Mouse (Mus musculus): ENCODE results near the gene Grk1. TPM values are rescaled to one million over a fixed set of nuclear protein-coding genes. Genes with fewer than 3 reads are reported as not detected.

Gene Grk1
- polyA plus RNA-seq, 1 experiment from 2014 or later, result not detected

- no peak overlapping the region for H3K27ac ChIP-seq (ENCODE audit: low read length)
- no peaks in the 10 kb centered on the region for H3K27me3 ChIP-seq (ENCODE audit: control insufficient read depth, insufficient read depth, low read depth, low read length)
- WGBS (ENCODE audit: insufficient replicate concordance), result 58% methylated on average over 13 of the region's 13 CpGs
- no peaks in the 10 kb centered on the region for H3K4me1 ChIP-seq (ENCODE audit: control insufficient read depth, low read depth, low read length)
- no peak overlapping the region for H3K4me2 ChIP-seq (ENCODE audit: low read depth, low read length)
- no peaks in the 10 kb centered on the region for H3K36me3 ChIP-seq (ENCODE audit: control insufficient read depth, insufficient read depth)
- no peaks in the 10 kb centered on the region for H3K9me3 ChIP-seq (replicated peaks; ENCODE audit: control insufficient read depth, low read length)
- H3K9ac ChIP-seq (ENCODE audit: low read depth, low read length), result no peak overlapping the region
- no peak for ATAC-seq (ENCODE audit: low read depth)
- H3K4me3 ChIP-seq (ENCODE audit: low read depth, low read length), result no peak overlapping the region
These were observed 18.5 kb upstream of the Grk1 start for GRCm38 (mm10) chr8:13386366-13386765.

GRCm38 (mm10) chr8:13387728-13388127, 17.2 kb upstream of the Grk1 start:
- H3K36me3 ChIP-seq (ENCODE audit: control insufficient read depth, insufficient read depth), result no peaks in the 10 kb centered on the region
- no peaks in the 10 kb centered on the region for H3K9me3 ChIP-seq (replicated peaks; ENCODE audit: control insufficient read depth, low read length)
- H3K4me1 ChIP-seq (ENCODE audit: control insufficient read depth, low read depth, low read length), result no peaks in the 10 kb centered on the region
- no peaks in the 10 kb centered on the region for H3K27me3 ChIP-seq (ENCODE audit: control insufficient read depth, insufficient read depth, low read depth, low read length)
- no peak overlapping the region for H3K4me2 ChIP-seq (ENCODE audit: low read depth, low read length)
- no peak overlapping the region for H3K27ac ChIP-seq (ENCODE audit: low read length)
- 44% methylated on average over 8 of the region's 8 CpGs for WGBS (ENCODE audit: insufficient replicate concordance)
- no peak overlapping the region for H3K9ac ChIP-seq (ENCODE audit: low read depth, low read length)
- H3K4me3 ChIP-seq (ENCODE audit: low read depth, low read length), result no peak overlapping the region
- ATAC-seq (ENCODE audit: low read depth), result no peak

- ATAC-seq (ENCODE audit: low read depth), result no peak
- 59% methylated on average over 2 of the region's 2 CpGs for WGBS (ENCODE audit: insufficient replicate concordance)
- Histone ChIP-seq H3K36me3 (ENCODE audit: control insufficient read depth, insufficient read depth) (no peaks in the 10 kb centered on the region), H3K4me2 (ENCODE audit: low read depth, low read length) (no peak overlapping the region), H3K4me3 (ENCODE audit: low read depth, low read length) (no peak overlapping the region), H3K27me3 (ENCODE audit: control insufficient read depth, insufficient read depth, low read depth, low read length) (no peaks in the 10 kb centered on the region), H3K27ac (ENCODE audit: low read length) (no peak overlapping the region), H3K4me1 (ENCODE audit: control insufficient read depth, low read depth, low read length) (no peaks in the 10 kb centered on the region), H3K9me3 (replicated peaks; ENCODE audit: control insufficient read depth, low read length) (no peaks in the 10 kb centered on the region), H3K9ac (ENCODE audit: low read depth, low read length) (no peak overlapping the region)
These were observed 16.1 kb upstream of the Grk1 start for GRCm38 (mm10) chr8:13388744-13389143.

GRCm38 (mm10) chr8:13393869-13394268, 11.0 kb upstream of the Grk1 start:
- Histone ChIP-seq H3K9ac (ENCODE audit: low read depth, low read length) (no peak overlapping the region), H3K4me1 (ENCODE audit: control insufficient read depth, low read depth, low read length) (no peaks in the 10 kb centered on the region), H3K27ac (ENCODE audit: low read length) (no peak overlapping the region), H3K36me3 (ENCODE audit: control insufficient read depth, insufficient read depth) (no peaks in the 10 kb centered on the region), H3K9me3 (replicated peaks; ENCODE audit: control insufficient read depth, low read length) (no peaks in the 10 kb centered on the region), H3K4me2 (ENCODE audit: low read depth, low read length) (no peak overlapping the region), H3K27me3 (ENCODE audit: control insufficient read depth, insufficient read depth, low read depth, low read length) (no peaks in the 10 kb centered on the region), H3K4me3 (ENCODE audit: low read depth, low read length) (no peak overlapping the region)
- no peak for ATAC-seq (ENCODE audit: low read depth)
- 69% methylated on average over 7 of the region's 7 CpGs for WGBS (ENCODE audit: insufficient replicate concordance)

DNA sequence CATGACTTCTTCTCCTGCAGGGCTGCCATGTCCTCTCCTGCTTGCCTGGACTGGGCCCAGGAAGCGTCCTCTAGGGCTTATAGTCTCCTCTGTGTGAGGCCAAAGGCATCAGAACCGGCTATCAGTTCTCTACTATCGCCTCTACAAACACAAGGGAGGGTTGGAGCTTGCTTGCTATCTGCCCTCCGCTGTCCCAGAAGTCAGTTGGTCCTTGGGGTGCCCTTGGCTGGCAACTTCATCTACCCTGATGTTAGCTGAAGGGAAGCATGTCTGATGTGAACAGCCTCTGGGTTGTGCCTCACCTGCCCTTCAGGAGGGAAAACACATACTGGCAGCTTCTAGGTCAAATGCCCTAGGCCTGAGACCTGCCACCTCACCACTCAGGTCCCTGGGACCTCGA, 8.2 kb upstream of the Grk1 start, which contains the start of gene Atp4b:
TSS of gene Atp4b (minus strand) at position 101 of the 400 bp plus-strand sequence.
- H3K27me3 ChIP-seq (ENCODE audit: control insufficient read depth, insufficient read depth, low read depth, low read length), result no peaks in the 10 kb centered on the region
- H3K9ac ChIP-seq (ENCODE audit: low read depth, low read length), result no peak within 1 kb of the TSS
- no peaks in the 10 kb centered on the region for H3K36me3 ChIP-seq (ENCODE audit: control insufficient read depth, insufficient read depth)

DNA sequence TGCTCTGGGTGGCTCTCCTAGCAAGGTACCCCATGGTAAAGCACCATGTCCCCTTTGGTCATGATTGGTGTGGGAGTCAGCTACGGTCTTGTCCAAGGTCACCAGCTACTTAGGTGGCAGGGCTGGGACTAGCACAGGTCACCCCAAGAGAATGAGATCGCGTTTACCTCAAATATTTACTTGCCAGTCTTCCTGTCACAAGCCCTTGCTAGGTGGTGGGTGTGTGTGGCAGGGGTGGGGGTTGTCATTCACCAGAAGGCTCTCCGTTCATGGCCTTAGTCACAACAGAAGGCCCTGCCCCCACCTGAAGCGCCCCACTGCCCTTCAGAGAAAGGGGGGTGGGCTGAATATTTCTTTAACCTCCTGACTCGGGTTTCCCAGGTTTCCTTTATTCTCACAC, 1.4 kb upstream of the Grk1 start:
- Histone ChIP-seq H3K4me1 (ENCODE audit: control insufficient read depth, low read depth, low read length) (no peaks in the 10 kb centered on the region), H3K4me2 (ENCODE audit: low read depth, low read length) (no peak overlapping the region), H3K36me3 (ENCODE audit: control insufficient read depth, insufficient read depth) (no peaks in the 10 kb centered on the region), H3K27ac (ENCODE audit: low read length) (no peak overlapping the region), H3K9ac (ENCODE audit: low read depth, low read length) (no peak overlapping the region), H3K27me3 (ENCODE audit: control insufficient read depth, insufficient read depth, low read depth, low read length) (no peaks in the 10 kb centered on the region), H3K9me3 (replicated peaks; ENCODE audit: control insufficient read depth, low read length) (no peaks in the 10 kb centered on the region), H3K4me3 (ENCODE audit: low read depth, low read length) (no peak overlapping the region)
- ATAC-seq (ENCODE audit: low read depth), result no peak
- WGBS (ENCODE audit: insufficient replicate concordance), result 49% methylated on average over 6 of the region's 6 CpGs

More for the DNA sequence above, 8.2 kb upstream of the Grk1 start, which contains the start of gene Atp4b:
- H3K9me3 ChIP-seq (replicated peaks; ENCODE audit: control insufficient read depth, low read length), result no peaks in the 10 kb centered on the region
- ATAC-seq (ENCODE audit: low read depth), result no peak
- no peak within 1 kb of the TSS for H3K4me3 ChIP-seq (ENCODE audit: low read depth, low read length)
- WGBS (ENCODE audit: insufficient replicate concordance), result 54% methylated on average over 5 of the region's 5 CpGs
- no peak within 1 kb of the TSS for H3K27ac ChIP-seq (ENCODE audit: low read length)
- H3K4me1 ChIP-seq (ENCODE audit: control insufficient read depth, low read depth, low read length), result no peaks in the 10 kb centered on the region
- H3K4me2 ChIP-seq (ENCODE audit: low read depth, low read length), result no peak within 1 kb of the TSS

DNA sequence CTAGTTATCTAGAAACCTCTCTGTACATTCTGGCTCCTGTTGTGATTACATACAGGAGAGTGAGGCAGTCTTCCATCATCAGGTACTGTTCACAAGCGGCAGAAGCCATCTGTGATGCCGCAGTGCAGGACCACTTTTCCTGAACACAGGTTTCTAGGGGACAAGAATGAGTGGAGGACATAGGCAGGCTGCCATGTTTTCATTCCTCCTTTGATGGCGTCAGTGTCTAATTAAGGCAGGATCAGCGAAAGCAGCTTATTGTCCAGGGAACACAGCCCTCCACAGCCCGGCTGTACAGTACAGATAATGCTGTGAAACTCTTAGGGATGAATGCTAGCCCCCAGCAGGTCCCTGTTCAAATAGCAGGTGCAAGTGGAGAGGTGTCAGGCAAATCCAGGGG, 1.1 kb downstream of the Grk1 start:
- H3K27me3 ChIP-seq (ENCODE audit: control insufficient read depth, insufficient read depth, low read depth, low read length), result no peaks in the 10 kb centered on the region; the same call in 1 of the 2 replicates
- H3K27ac ChIP-seq (ENCODE audit: low read length), result no peak overlapping the region
- H3K4me1 ChIP-seq (ENCODE audit: control insufficient read depth, low read depth, low read length), result no peaks in the 10 kb centered on the region
- H3K36me3 ChIP-seq (ENCODE audit: control insufficient read depth, insufficient read depth), result no peaks in the 10 kb centered on the region
- no peak overlapping the region for H3K9ac ChIP-seq (ENCODE audit: low read depth, low read length)
- no peak overlapping the region for H3K4me3 ChIP-seq (ENCODE audit: low read depth, low read length)
- no peaks in the 10 kb centered on the region for H3K9me3 ChIP-seq (replicated peaks; ENCODE audit: control insufficient read depth, low read length)
- H3K4me2 ChIP-seq (ENCODE audit: low read depth, low read length), result no peak overlapping the region
- WGBS (ENCODE audit: insufficient replicate concordance), result 70% methylated on average over 5 of the region's 5 CpGs
- ATAC-seq (ENCODE audit: low read depth), result no peak

GRCm38 (mm10) chr8:13411597-13411996, 6.7 kb downstream of the Grk1 start:
- Histone ChIP-seq H3K4me1 (ENCODE audit: control insufficient read depth, low read depth, low read length) (no peaks in the 10 kb centered on the region), H3K36me3 (ENCODE audit: control insufficient read depth, insufficient read depth) (no peaks in the 10 kb centered on the region), H3K9ac (ENCODE audit: low read depth, low read length) (no peak overlapping the region), H3K4me3 (ENCODE audit: low read depth, low read length) (no peak overlapping the region), H3K9me3 (replicated peaks; ENCODE audit: control insufficient read depth, low read length) (no peaks in the 10 kb centered on the region), H3K27ac (ENCODE audit: low read length) (no peak overlapping the region), H3K27me3 (ENCODE audit: control insufficient read depth, insufficient read depth, low read depth, low read length) (no peaks in the 10 kb centered on the region; the same call in 1 of the 2 replicates), H3K4me2 (ENCODE audit: low read depth, low read length) (no peak overlapping the region)
- WGBS (ENCODE audit: insufficient replicate concordance), result 19% methylated on average over 6 of the region's 6 CpGs
- no peak for ATAC-seq (ENCODE audit: low read depth)

DNA sequence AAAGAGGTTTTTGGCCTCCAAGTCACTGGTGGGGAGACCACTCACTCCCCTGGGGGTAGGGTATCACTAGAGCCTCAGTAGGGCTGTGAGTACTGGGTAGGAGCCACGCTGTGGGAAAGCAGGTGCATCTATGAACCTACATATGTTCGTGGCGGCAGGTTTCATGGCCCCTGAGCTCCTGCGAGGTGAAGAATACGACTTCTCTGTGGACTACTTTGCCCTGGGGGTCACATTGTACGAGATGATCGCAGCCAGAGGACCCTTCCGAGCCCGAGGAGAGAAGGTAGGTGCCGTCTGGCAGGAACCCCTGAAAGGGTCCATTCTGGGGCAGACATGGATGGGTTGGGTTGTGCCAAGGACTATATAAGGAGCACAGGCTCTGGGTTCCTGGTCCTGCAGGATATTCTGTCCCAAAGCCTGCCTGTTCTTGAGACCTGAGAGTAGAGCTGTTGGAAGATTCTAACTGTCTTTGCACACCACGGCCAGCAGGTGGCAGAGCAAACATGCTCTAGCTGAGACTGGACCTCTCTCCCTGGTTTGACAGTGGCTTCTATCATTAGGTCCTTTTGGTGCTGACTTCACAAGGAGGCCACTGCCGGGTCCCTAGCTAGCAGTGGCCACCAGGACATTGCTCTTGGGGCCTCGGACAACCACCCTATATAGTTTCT, 8.1 kb downstream of the Grk1 start:
- Histone ChIP-seq H3K27me3 (ENCODE audit: control insufficient read depth, insufficient read depth, low read depth, low read length) (no peaks in the 10 kb centered on the region; the same call in 1 of the 2 replicates), H3K36me3 (ENCODE audit: control insufficient read depth, insufficient read depth) (no peaks in the 10 kb centered on the region), H3K27ac (ENCODE audit: low read length) (no peak overlapping the region), H3K9ac (ENCODE audit: low read depth, low read length) (no peak overlapping the region), H3K9me3 (replicated peaks; ENCODE audit: control insufficient read depth, low read length) (no peaks in the 10 kb centered on the region), H3K4me2 (ENCODE audit: low read depth, low read length) (no peak overlapping the region), H3K4me3 (ENCODE audit: low read depth, low read length) (no peak overlapping the region), H3K4me1 (ENCODE audit: control insufficient read depth, low read depth, low read length) (no peaks in the 10 kb centered on the region)
- whole genome bisulfite sequencing (ENCODE audit: insufficient replicate concordance), result 46% methylated on average over 13 of the region's 13 CpGs
- no peak for ATAC-seq (ENCODE audit: low read depth)
